Mouse (Mus musculus): ENCODE data around the gene Zfp786. TPM values are rescaled to one million over a fixed set of nuclear protein-coding genes. Genes with fewer than 3 reads are reported as not detected.
A peak's percentile ranks its signal among the peaks of the same experiment; 100 is the strongest.

Gene Zfp786
- polyA plus RNA-seq, 1 experiment from 2014 or later: 3.6 TPM

MicroRNA genes within 50 kb of the gene (microRNA counts, 519-probe panel; counts per million panel counts)
- microRNA mmu-miR-704: 104 counts per million, percentile 35 among the panel's probes with 10 or more counts

Small RNA genes lying within 50 kb of the gene (microRNA-seq; reads per million reads assigned to microRNA genes)
- gene Mir704: not detected

Other genes starting within 250 kb of the Zfp786 start
- gene Ezh2, start 235.5 kb downstream of the Zfp786 start, polyA plus RNA-seq (2015; fragmentation: Nextera tagmentation; extraction: Ambion mirVana): 85.0 and 98.1 TPM in 2 replicates
- gene Pdia4, start 17.4 kb downstream of the Zfp786 start, polyA plus RNA-seq (2015; fragmentation: Nextera tagmentation; extraction: Ambion mirVana): 397 and 399 TPM in 2 replicates
- 9.1 and 10.8 TPM in 2 replicates for gene Zfp398, start 4.8 kb upstream of the Zfp786 start, polyA plus RNA-seq (2015; fragmentation: Nextera tagmentation; extraction: Ambion mirVana)
- 17.8 and 18.7 TPM in 2 replicates for gene Zfp282, start 46.3 kb upstream of the Zfp786 start, polyA plus RNA-seq (2015; fragmentation: Nextera tagmentation; extraction: Ambion mirVana)
- 19.4 and 20.2 TPM in 2 replicates for gene Zfp212, start 89.6 kb upstream of the Zfp786 start, polyA plus RNA-seq (2015; fragmentation: Nextera tagmentation; extraction: Ambion mirVana)
- 8.9 and 11.0 TPM in 2 replicates for gene Zfp956, start 122.5 kb upstream of the Zfp786 start, polyA plus RNA-seq (2015; fragmentation: Nextera tagmentation; extraction: Ambion mirVana)
- 7.9 and 9.0 TPM in 2 replicates for gene Zfp777, start 218.0 kb upstream of the Zfp786 start, polyA plus RNA-seq (2015; fragmentation: Nextera tagmentation; extraction: Ambion mirVana)